Mouse (Mus musculus) C2C12 (cell line): ENCODE results near the gene Fam193b.

Experiments
- CEBPB ChIP-seq: IDR thresholded peaks from one replicate; pipeline ENCODE4 v1.6.1; 2011; ENCODE audit warnings: low read depth, mild to moderate bottlenecking, control low read depth, moderate library complexity
- CTCF ChIP-seq: IDR thresholded peaks from one replicate; pipeline ENCODE4 v1.5.1; 2011; ENCODE audit not compliant: control insufficient read depth, insufficient read depth, insufficient read length
- FOSL1 ChIP-seq: IDR thresholded peaks from one replicate; pipeline ENCODE4 v1.8.0; 2011; ENCODE audit warnings: mild to moderate bottlenecking, low read length; ENCODE audit not compliant: poor library complexity, insufficient read depth, severe bottlenecking
- USF1 ChIP-seq: IDR thresholded peaks from one replicate; pipeline ENCODE4 v1.6.1; 2011; ENCODE audit warnings: low read depth, mild to moderate bottlenecking, control low read depth, moderate library complexity

- TF ChIP-seq CTCF: no peak
- no peak for TF ChIP-seq USF1
- no peak for TF ChIP-seq FOSL1
- no peak for TF ChIP-seq CEBPB
These were observed 27.5 kb downstream of the Fam193b start for GRCm38 (mm10) chr13:55543447-55543846.
